Mouse (Mus musculus): ENCODE results near the gene Tas2r124. TPM values are rescaled to one million over a fixed set of nuclear protein-coding genes. Genes with fewer than 3 reads are reported as not detected.

Gene Tas2r124
- polyA plus RNA-seq (2015; fragmentation: Nextera tagmentation; extraction: Ambion mirVana): not detected in 2 replicates

- no peak within 1 kb of the TSS for H3K4me2 ChIP-seq
- no peaks in the 10 kb centered on the region for H3K9me3 ChIP-seq
- H3K4me3 ChIP-seq: no peak within 1 kb of the TSS
- no peaks in the 10 kb centered on the region for H3K36me3 ChIP-seq (replicated peaks)
- no peak for ATAC-seq (replicated peaks)
- no peak within 1 kb of the TSS for H3K9ac ChIP-seq
- no peak within 1 kb of the TSS for H3K27ac ChIP-seq
- WGBS: 84% methylated on average over 1 of the region's 1 CpGs
- H3K27me3 ChIP-seq (replicated peaks): no peaks in the 10 kb centered on the region
- H3K4me1 ChIP-seq: no peaks in the 10 kb centered on the region
Measured at GRCm38 (mm10) chr6:132754430-132754829, at the start of gene Tas2r124. Gene Tas2r124, plus strand, starts transcription at chr6:132754730.

- no peaks in the 10 kb centered on the region for H3K4me1 ChIP-seq
- no peak within 1 kb of the TSS for H3K27ac ChIP-seq
- no peak for ATAC-seq (replicated peaks)
- no peak within 1 kb of the TSS for H3K4me2 ChIP-seq
- 85% methylated on average over 3 of the region's 3 CpGs for WGBS
- H3K27me3 ChIP-seq (replicated peaks): no peaks in the 10 kb centered on the region
- H3K9ac ChIP-seq: no peak within 1 kb of the TSS
- no peaks in the 10 kb centered on the region for H3K9me3 ChIP-seq
- H3K4me3 ChIP-seq: no peak within 1 kb of the TSS
- H3K36me3 ChIP-seq (replicated peaks): no peaks in the 10 kb centered on the region
Measured at GRCm38 (mm10) chr6:132711828-132712227, 42.7 kb upstream of the Tas2r124 start, which contains the start of gene Tas2r122. Gene Tas2r122, minus strand, starts transcription at chr6:132711928.

GRCm38 (mm10) chr6:132737935-132738334 lies 16.6 kb upstream of the Tas2r124 start, which contains the start of gene Tas2r115:
Gene Tas2r115, minus strand, starts transcription at chr6:132738035.
- 79% methylated on average over 2 of the region's 2 CpGs for WGBS

GRCm38 (mm10) chr6:132750206-132750605 lies 4.3 kb upstream of the Tas2r124 start:
- Histone ChIP-seq H3K36me3 (replicated peaks) (no peaks in the 10 kb centered on the region), H3K27me3 (replicated peaks) (no peaks in the 10 kb centered on the region), H3K4me1 (no peaks in the 10 kb centered on the region), H3K4me2 (no peak overlapping the region), H3K4me3 (no peak overlapping the region), H3K9me3 (no peaks in the 10 kb centered on the region), H3K9ac (no peak overlapping the region), H3K27ac (no peak overlapping the region)
- ATAC-seq (replicated peaks): no peak
- WGBS: 86% methylated on average over 2 of the region's 2 CpGs

More at GRCm38 (mm10) chr6:132737935-132738334, 16.6 kb upstream of the Tas2r124 start, which contains the start of gene Tas2r115:
- no peaks in the 10 kb centered on the region for H3K4me1 ChIP-seq
- no peak within 1 kb of the TSS for H3K4me3 ChIP-seq
- no peak within 1 kb of the TSS for H3K27ac ChIP-seq
- H3K27me3 ChIP-seq (replicated peaks): no peaks in the 10 kb centered on the region
- ATAC-seq (replicated peaks): no peak
- no peak within 1 kb of the TSS for H3K4me2 ChIP-seq
- no peak within 1 kb of the TSS for H3K9ac ChIP-seq
- no peaks in the 10 kb centered on the region for H3K9me3 ChIP-seq
- no peaks in the 10 kb centered on the region for H3K36me3 ChIP-seq (replicated peaks)

GRCm38 (mm10) chr6:132761831-132762230 lies 7.3 kb downstream of the Tas2r124 start, which contains the start of gene Tas2r102:
Gene Tas2r102, plus strand, starts transcription at chr6:132762131.
- Histone ChIP-seq H3K4me2 (no peak within 1 kb of the TSS), H3K36me3 (replicated peaks) (no peaks in the 10 kb centered on the region), H3K27ac (no peak within 1 kb of the TSS), H3K4me1 (no peaks in the 10 kb centered on the region), H3K9me3 (no peaks in the 10 kb centered on the region), H3K9ac (no peak within 1 kb of the TSS), H3K4me3 (no peak within 1 kb of the TSS), H3K27me3 (replicated peaks) (no peaks in the 10 kb centered on the region)
- no peak for ATAC-seq (replicated peaks)
- WGBS: 95% methylated on average over 2 of the region's 2 CpGs

GRCm38 (mm10) chr6:132778062-132778461 lies 23.5 kb downstream of the Tas2r124 start, which contains the start of gene Tas2r136:
Gene Tas2r136, minus strand, starts transcription at chr6:132778162.
- H3K4me1 ChIP-seq: no peaks in the 10 kb centered on the region
- H3K36me3 ChIP-seq (replicated peaks): no peaks in the 10 kb centered on the region
- H3K9ac ChIP-seq: no peak within 1 kb of the TSS
- H3K4me2 ChIP-seq: no peak within 1 kb of the TSS
- H3K27me3 ChIP-seq (replicated peaks): no peaks in the 10 kb centered on the region
- no peak for ATAC-seq (replicated peaks)
- H3K27ac ChIP-seq: no peak within 1 kb of the TSS
- H3K9me3 ChIP-seq: no peaks in the 10 kb centered on the region
- H3K4me3 ChIP-seq: no peak within 1 kb of the TSS

- WGBS: 32% methylated on average over 1 of the region's 1 CpGs
Measured at GRCm38 (mm10) chr6:132795393-132795792, 40.9 kb downstream of the Tas2r124 start.

GRCm38 (mm10) chr6:132802518-132802917 lies 48.0 kb downstream of the Tas2r124 start, which contains the start of gene Tas2r117:
Gene Tas2r117, plus strand, starts transcription at chr6:132802818.
- no peaks in the 10 kb centered on the region for H3K4me1 ChIP-seq
- no peaks in the 10 kb centered on the region for H3K9me3 ChIP-seq
- H3K27me3 ChIP-seq (replicated peaks): no peaks in the 10 kb centered on the region
- ATAC-seq (replicated peaks): no peak
- no peak within 1 kb of the TSS for H3K4me3 ChIP-seq
- 85% methylated on average over 1 of the region's 1 CpGs for WGBS
- no peak within 1 kb of the TSS for H3K27ac ChIP-seq
- no peaks in the 10 kb centered on the region for H3K36me3 ChIP-seq (replicated peaks)
- no peak within 1 kb of the TSS for H3K9ac ChIP-seq
- no peak within 1 kb of the TSS for H3K4me2 ChIP-seq

More at GRCm38 (mm10) chr6:132795393-132795792, 40.9 kb downstream of the Tas2r124 start:
- no peaks in the 10 kb centered on the region for H3K4me1 ChIP-seq
- no peaks in the 10 kb centered on the region for H3K36me3 ChIP-seq (replicated peaks)
- no peak for ATAC-seq (replicated peaks)
- H3K27me3 ChIP-seq (replicated peaks): no peaks in the 10 kb centered on the region
- no peak overlapping the region for H3K4me3 ChIP-seq
- no peak overlapping the region for H3K27ac ChIP-seq
- no peak overlapping the region for H3K4me2 ChIP-seq
- H3K9ac ChIP-seq: no peak overlapping the region
- H3K9me3 ChIP-seq: 0 out of 2 replicates have a peak, but pooled peaks cover 5% of the 10 kb centered on the region

Other genes with a start within 250 kb of the Tas2r124 start
- gene Prh1, start 184.9 kb upstream of the Tas2r124 start, polyA plus RNA-seq (2015; fragmentation: Nextera tagmentation; extraction: Ambion mirVana): not detected in 2 replicates
- not detected in 2 replicates for gene Prp2, start 158.8 kb upstream of the Tas2r124 start, polyA plus RNA-seq (2015; fragmentation: Nextera tagmentation; extraction: Ambion mirVana)
- gene A630073D07Rik, start 103.2 kb upstream of the Tas2r124 start, polyA plus RNA-seq (2015; fragmentation: Nextera tagmentation; extraction: Ambion mirVana): not detected in 2 replicates
- gene Tas2r120, start 97.8 kb upstream of the Tas2r124 start, polyA plus RNA-seq (2015; fragmentation: Nextera tagmentation; extraction: Ambion mirVana): not detected in 2 replicates
- gene Tas2r121, start 53.7 kb upstream of the Tas2r124 start, polyA plus RNA-seq (2015; fragmentation: Nextera tagmentation; extraction: Ambion mirVana): not detected in 2 replicates
- gene Tas2r122, start 42.8 kb upstream of the Tas2r124 start, polyA plus RNA-seq (2015; fragmentation: Nextera tagmentation; extraction: Ambion mirVana): not detected in 2 replicates
- gene Tas2r115, start 16.7 kb upstream of the Tas2r124 start, polyA plus RNA-seq (2015; fragmentation: Nextera tagmentation; extraction: Ambion mirVana): not detected in 2 replicates
- gene Tas2r102, start 7.4 kb downstream of the Tas2r124 start, polyA plus RNA-seq (2015; fragmentation: Nextera tagmentation; extraction: Ambion mirVana): not detected in 2 replicates
- not detected in 2 replicates for gene Tas2r136, start 23.4 kb downstream of the Tas2r124 start, polyA plus RNA-seq (2015; fragmentation: Nextera tagmentation; extraction: Ambion mirVana)
- gene Tas2r117, start 48.1 kb downstream of the Tas2r124 start, polyA plus RNA-seq (2015; fragmentation: Nextera tagmentation; extraction: Ambion mirVana): not detected in 2 replicates
- not detected in 2 replicates for gene Tas2r123, start 92.4 kb downstream of the Tas2r124 start, polyA plus RNA-seq (2015; fragmentation: Nextera tagmentation; extraction: Ambion mirVana)
- not detected in 2 replicates for gene Tas2r116, start 100.7 kb downstream of the Tas2r124 start, polyA plus RNA-seq (2015; fragmentation: Nextera tagmentation; extraction: Ambion mirVana)
- not detected in 2 replicates for gene Tas2r110, start 113.3 kb downstream of the Tas2r124 start, polyA plus RNA-seq (2015; fragmentation: Nextera tagmentation; extraction: Ambion mirVana)
- not detected in 2 replicates for gene Tas2r113, start 138.3 kb downstream of the Tas2r124 start, polyA plus RNA-seq (2015; fragmentation: Nextera tagmentation; extraction: Ambion mirVana)
- gene Tas2r125, start 154.9 kb downstream of the Tas2r124 start, polyA plus RNA-seq (2015; fragmentation: Nextera tagmentation; extraction: Ambion mirVana): not detected in 2 replicates
- gene Tas2r129, start 196.4 kb downstream of the Tas2r124 start, polyA plus RNA-seq (2015; fragmentation: Nextera tagmentation; extraction: Ambion mirVana): not detected in 2 replicates
- not detected in 2 replicates for gene Tas2r131, start 203.2 kb downstream of the Tas2r124 start, polyA plus RNA-seq (2015; fragmentation: Nextera tagmentation; extraction: Ambion mirVana)
- gene Tas2r109, start 226.2 kb downstream of the Tas2r124 start, polyA plus RNA-seq (2015; fragmentation: Nextera tagmentation; extraction: Ambion mirVana): not detected in 2 replicates

All from midbrain, embryonic 15.5 days (tissue).